Mouse (Mus musculus): ENCODE results near the gene En1.

En1 gene

DNA sequence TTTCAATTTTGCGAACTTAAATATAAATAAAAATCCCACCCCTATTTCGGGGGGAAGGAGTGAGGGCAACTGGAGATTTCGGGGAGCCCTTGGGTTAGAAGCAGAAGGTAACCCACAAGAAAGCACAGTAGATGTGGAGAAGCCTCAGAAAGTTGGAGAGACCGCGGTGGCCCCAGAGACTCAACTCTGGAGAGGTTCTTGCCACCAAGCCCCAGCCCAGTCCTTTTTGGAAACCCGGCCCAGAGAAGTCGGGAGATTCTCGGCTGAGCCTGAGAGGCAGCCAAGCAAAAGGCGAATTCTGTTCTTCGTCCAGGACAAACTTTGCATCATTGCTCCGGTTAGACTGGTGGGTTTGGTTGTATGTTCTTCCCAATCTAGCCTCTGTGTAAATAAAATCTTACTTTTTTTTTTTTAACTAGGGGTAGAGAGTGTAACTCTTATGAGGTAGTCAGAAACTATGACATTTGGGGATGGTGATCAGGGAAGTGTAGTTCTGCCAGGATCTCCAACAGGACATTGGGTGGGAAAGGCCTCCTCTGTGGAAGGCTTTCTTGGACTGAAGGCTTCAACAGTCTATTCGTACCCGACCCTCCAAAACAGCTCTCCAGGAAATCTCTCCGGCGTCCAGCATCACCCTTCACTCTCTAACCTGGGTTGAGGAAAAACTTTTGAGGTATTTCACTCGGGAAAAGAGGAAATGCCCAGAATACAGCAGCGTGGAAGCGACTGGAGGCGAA lies 1.5 kb upstream of the En1 start:
- DNase-seq (ENCODE audit: low spot score): no peak

DNA sequence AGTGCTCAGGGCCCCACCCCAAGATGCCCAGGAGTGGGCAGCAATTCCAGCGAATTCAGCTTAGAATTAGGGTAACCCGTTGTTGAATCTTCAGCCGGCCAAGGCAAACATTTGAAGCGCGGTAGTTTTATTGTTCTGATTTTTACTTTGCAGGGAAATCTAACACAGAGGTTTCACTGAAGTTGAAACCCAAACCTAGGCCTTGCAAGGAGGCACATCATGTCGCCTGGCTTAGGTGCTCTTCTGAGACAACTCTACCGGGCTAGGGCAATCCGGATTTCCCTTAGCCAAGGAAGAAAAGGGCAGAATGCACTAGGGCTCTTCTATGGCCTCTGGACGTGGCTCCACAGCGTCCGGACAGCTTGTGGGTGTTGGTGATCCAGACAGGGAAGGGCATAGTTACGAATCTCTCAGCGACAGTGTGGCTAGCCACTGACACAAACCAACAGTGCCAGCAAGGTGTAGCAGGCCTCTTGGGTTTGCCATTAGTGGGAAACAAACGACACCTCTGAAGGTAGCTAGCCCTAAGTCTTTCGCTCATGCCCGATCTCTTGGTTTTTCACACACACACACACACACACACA lies 873 bp upstream of the En1 start:
- DNase-seq (ENCODE audit: low spot score): no peak

GRCm38 (mm10) chr1:120602876-120603655 lies 848 bp downstream of the En1 start:
- DNase-seq (ENCODE audit: low spot score): no peak

DNA sequence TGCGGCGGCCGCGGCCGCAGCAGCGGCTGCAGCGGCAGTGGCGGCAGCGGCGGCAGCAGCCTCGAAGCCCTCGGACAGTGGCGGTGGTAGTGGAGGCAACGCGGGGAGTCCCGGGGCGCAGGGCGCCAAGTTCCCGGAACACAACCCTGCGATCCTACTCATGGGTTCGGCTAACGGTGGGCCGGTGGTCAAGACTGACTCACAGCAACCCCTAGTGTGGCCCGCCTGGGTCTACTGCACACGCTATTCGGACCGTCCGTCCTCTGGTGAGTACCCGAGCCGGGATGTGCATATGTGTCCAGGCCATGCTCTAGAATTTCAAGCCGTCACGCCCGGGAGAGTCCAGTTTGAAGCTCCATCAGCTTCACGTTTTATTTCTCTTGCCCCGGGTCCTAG lies 1.4 kb downstream of the En1 start:
- DNase-seq (ENCODE audit: low spot score): no peak

DNA sequence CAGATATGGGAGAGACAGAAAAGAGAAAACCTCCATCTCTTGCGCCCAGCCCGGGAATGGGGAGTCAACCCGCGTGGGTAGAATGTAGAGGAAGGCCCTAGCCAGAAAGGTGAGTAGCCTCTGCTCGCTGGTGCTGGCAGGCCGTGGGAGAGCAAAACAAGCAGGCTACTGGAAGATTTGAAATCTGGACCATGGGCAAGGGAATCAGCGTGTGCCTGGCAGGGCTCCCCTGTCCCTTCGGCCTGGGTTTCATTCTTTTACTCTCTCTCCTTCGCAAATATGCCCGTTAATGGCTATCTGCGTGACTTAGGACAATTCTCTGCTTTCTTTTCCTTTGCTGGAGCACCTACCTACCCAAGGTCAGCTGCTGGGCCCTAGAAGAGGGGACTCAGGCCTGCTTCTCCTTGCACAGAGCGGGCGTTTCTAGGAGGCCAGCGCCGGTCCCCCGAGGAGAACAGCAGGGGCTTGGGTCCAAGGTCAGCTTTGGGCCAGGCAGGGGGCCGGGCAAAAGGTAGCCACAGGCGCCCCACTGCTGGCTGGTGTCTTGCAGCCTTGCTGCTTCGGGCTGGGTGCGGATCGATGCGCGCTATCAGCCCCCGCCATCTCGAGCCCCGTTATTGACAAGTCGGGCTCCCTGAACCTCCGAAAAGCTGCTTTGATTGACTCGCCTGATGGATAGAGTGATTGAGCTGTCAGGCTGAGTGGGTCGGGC lies 2.4 kb downstream of the En1 start:
- DNase-seq (ENCODE audit: low spot score): no peak

- no peak for DNase-seq (ENCODE audit: low spot score)
Measured at GRCm38 (mm10) chr1:120605143-120605435, 2.9 kb downstream of the En1 start.

DNA sequence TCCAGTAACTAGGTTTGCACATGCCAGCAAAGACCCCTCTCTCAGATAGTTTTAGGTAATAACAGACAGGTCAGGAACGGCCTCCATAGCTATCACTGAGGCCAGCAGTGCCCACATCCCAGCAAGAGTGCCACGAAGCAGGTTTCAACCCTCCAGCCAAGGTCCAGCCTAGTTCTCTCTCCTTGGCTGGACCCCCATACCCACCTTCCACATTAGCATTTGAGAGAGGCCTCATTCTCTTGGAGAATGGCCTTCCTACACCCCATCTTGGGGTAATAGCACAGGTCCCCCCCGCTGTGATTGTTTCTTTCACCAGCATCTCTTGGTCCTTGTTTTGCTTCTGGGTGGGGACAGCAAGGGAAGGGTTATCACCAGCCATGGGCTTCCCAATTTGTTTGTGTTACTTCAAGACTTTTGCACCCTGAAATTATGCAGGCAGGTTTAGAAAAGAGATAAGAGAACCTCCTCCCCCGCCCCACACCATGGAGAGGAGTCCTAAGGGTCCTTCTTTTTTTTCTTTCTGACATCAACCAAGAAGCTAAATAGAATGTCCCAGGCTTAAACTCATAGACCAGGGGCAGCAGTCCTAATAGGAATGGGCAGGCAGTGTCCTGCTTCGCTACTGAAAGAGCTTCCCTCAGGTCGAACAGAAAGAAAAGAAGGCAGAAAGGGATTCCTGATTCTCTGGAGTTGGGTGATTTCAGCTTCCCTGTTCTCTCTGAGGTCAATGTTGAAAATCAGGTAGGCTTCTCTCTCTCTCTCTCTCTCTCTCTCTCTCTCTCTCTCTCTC lies 3.5 kb downstream of the En1 start:
- no peak for DNase-seq (ENCODE audit: low spot score)

DNA sequence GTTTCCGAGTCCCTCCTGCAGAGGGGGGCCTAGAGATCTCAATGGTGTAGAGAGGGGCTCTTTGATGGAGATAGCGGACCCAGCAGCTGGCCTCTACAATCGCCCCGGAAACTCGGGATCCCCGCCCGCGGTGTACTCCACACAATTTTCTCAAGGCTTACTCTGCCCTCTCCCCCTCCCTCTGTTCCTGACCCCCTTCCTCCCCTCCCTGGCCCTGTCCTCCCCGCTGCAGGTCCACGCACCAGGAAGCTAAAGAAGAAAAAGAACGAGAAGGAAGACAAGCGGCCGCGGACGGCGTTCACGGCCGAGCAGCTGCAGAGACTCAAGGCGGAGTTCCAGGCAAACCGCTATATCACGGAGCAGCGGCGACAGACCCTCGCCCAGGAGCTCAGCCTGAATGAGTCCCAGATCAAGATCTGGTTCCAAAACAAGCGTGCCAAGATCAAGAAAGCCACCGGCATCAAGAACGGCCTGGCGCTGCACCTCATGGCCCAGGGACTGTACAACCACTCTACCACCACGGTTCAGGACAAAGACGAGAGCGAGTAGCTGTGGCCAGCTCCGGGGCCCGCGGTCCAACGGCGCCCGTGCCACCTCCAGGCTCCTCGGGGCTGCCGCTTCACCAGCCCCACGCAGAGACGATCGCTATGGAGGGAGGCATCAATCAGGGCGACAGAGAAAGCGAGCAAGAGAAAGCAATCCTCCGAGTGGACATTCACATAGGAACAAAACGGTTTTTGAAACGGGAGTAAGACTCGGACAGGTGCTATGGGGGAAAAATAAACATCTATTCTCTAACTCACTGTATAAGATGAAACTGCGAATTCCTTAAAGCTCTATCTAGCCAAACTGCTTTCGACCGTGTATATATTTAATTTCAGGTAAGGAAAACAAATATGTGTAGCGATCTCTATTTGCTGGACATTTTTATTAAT lies 4.7 kb downstream of the En1 start:
- no peak for DNase-seq (ENCODE audit: low spot score)

DNA sequence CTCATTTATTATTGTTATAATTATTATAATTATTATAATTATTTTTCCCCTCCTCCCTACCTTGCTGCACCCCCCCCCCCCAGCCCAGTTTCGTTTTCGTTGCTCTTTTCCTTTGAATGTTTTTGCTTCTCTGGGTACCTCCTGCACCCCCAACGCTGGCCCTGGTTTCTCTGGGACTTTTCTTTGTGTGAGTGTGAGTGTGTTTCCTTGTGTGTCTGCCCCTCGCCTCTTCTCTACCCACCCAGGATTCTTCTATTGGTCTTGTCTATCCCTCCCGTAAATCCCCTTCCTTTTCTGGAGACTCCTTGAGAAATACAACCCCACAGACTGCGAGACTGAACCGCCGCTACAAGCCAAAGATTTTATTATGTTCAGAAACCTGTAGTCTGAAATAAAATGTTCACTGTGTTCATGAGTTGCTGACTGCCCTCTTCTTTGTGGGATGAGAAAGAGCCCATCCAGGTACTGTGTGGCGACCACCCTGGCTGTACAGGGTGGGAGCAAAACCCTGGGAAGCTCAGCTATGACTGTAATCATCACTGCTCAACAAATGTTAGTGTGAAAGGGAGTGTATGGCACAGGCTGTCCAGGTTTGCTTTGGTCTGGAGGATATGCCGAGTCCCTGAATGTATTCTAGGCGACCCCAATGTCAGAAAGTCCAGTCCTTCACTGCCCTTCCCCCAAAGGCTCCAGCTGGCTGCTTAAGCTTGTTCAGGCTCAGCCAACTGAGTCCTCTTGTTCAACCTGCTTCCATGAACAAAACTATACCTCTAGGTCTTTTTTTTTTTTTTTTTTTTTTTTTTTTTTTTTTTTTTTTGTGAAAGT lies 5.6 kb downstream of the En1 start:
- no peak for DNase-seq (ENCODE audit: low spot score)

DNA sequence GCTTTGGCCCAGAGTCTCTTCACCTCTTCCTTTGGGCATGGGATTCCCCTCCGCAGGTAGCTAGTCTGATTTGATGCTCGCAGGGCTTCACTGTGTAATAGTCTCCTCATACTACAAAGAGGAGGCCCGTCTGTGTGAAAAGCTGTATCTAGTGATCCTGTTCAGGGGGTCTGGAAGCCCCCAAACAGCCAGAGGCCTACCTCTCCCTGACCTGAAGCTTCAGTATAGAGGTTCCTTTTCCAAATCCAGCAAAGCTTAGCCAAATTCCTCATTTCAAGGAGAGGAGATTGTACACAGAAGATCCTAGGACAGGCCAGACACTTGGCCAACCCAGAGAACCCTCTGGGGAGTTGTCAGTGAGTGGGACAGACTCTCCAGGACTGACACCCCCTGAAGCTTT lies 6.2 kb downstream of the En1 start:
- DNase-seq (ENCODE audit: low spot score): no peak

GRCm38 (mm10) chr1:120609611-120610010 lies 7.4 kb downstream of the En1 start:
- no peak for DNase-seq (ENCODE audit: low spot score)

DNA sequence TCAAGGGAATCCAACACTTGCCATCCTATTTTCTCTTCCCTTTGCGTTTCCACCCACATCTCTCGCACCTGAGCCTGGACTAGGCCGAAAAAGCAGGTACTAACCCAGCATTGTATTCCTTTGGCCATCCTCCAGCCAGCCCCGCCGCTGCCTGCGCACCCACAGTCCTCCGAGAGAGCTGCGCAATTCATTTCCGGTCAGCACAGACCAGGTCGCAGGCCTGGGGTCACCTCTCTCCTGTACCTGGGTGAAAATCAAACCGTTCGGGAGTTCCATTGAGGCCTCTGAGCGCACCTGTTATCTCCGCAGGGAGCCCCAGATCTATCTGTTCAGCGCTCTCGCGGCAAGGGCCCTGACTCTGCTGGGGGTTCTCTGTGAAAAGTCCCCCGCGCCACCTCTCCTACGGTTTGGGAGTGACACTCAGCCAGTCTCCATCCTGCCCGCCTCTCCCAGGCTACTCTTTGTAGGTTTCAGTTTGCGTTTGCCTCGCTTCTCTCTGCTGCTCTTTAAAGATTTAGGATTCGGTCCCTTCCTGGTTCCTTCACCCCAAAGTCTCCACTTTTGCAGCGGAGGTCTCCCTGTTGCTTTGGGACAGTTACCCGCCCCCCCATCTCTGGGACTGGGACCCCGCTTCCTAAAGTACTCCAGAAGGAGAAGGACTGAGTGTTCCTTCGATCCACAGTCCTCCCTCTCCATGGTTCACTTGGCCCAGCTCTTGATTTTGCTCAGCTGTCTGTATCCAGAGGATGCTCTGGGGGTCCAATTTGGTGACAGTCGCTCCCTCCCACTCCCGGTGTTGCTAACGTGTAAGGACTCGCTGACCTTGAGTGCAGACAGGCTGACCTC lies 11.5 kb downstream of the En1 start:
- DNase-seq (ENCODE audit: low spot score): no peak

GRCm38 (mm10) chr1:120614307-120615100 lies 12.3 kb downstream of the En1 start:
- DNase-seq (ENCODE audit: low spot score): no peak

- no peak for DNase-seq (ENCODE audit: low spot score)
Measured at GRCm38 (mm10) chr1:120615521-120615920, 13.3 kb downstream of the En1 start.

- no peak for DNase-seq (ENCODE audit: low spot score)
Measured at GRCm38 (mm10) chr1:120615927-120616326, 13.7 kb downstream of the En1 start.

- no peak for DNase-seq (ENCODE audit: low spot score)
Measured at GRCm38 (mm10) chr1:120621383-120621782, 19.2 kb downstream of the En1 start.

GRCm38 (mm10) chr1:120626930-120627621 lies 24.9 kb downstream of the En1 start:
- DNase-seq (ENCODE audit: low spot score): no peak

DNA sequence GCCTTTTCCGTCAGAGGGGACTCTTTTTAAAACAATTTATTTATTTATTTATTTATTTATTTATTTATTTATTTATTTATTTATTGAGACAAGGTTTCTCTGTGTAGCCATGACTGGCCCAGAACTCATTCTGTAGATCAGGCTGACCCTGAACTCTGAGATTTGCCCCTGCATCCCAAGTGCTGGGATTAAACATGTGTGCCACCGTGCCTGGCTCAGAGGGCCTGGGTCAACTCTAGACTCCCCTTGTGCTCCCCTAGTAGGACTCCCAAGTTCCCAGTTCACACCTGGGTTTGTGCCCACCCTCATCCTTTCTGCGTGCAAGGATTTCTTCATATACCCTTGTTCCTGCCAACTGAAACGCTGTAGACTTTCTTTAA lies 25.4 kb downstream of the En1 start:
- no peak for DNase-seq (ENCODE audit: low spot score)
